Mouse (Mus musculus): ENCODE results near the gene Atxn7. TPM values are rescaled to one million over a fixed set of nuclear protein-coding genes. Genes with fewer than 3 reads are reported as not detected.

Gene Atxn7
- polyA plus RNA-seq, 2 experiments, result 6.4 to 18.7 TPM

- DNase-seq (ENCODE audit: low spot score), result no peak
Observed at GRCm38 (mm10) chr14:14065142-14065498, 103.9 kb downstream of the Atxn7 start.

GRCm38 (mm10) chr14:14066241-14066640, 105.0 kb downstream of the Atxn7 start:
- ATAC-seq (ENCODE audit: low FRiP score, low read depth) (no peak), DNase-seq (ENCODE audit: low spot score) (no peak)
- H3K27ac ChIP-seq (replicated peaks; ENCODE audit: low read depth, low read length), result no peak overlapping the region
- H3K4me2 ChIP-seq (replicated peaks; ENCODE audit: low read depth, low read length, severe bottlenecking), result no peak overlapping the region
- no peaks in the 10 kb centered on the region for H3K27me3 ChIP-seq (ENCODE audit: control insufficient read depth, insufficient read depth, low read length)
- H3K36me3 ChIP-seq (ENCODE audit: control insufficient read depth, insufficient read depth, low read length), result no peaks in the 10 kb centered on the region
- H3K4me3 ChIP-seq (replicated peaks; ENCODE audit: low read length), result no peak overlapping the region
- H3K4me1 ChIP-seq (ENCODE audit: control insufficient read depth, insufficient read depth, low read length), result peaks cover 29% of the 10 kb centered on the region
- TF ChIP-seq POLR2A (IDR thresholded peaks at IDR 0.05; ENCODE audit: borderline replicate concordance, extremely low read depth, insufficient read depth, insufficient read length), result no peak
- H3K9me3 ChIP-seq (ENCODE audit: control insufficient read depth, low read length), result no peaks in the 10 kb centered on the region
- H3K9ac ChIP-seq (ENCODE audit: low read depth, low read length, severe bottlenecking), result no peak overlapping the region
- WGBS, result 77% methylated on average over 6 of the region's 6 CpGs

More at GRCm38 (mm10) chr14:14065142-14065498, 103.9 kb downstream of the Atxn7 start:
- H3K9me3 ChIP-seq (ENCODE audit: control insufficient read depth, low read length), result no peaks in the 10 kb centered on the region
- no peaks in the 10 kb centered on the region for H3K27me3 ChIP-seq (ENCODE audit: control insufficient read depth, insufficient read depth, low read length)
- H3K9ac ChIP-seq (ENCODE audit: low read depth, low read length, severe bottlenecking), result no peak overlapping the region
- peaks cover 29% of the 10 kb centered on the region for H3K4me1 ChIP-seq (ENCODE audit: control insufficient read depth, insufficient read depth, low read length)
- H3K36me3 ChIP-seq (ENCODE audit: control insufficient read depth, insufficient read depth, low read length), result no peaks in the 10 kb centered on the region
- no peak overlapping the region for H3K4me2 ChIP-seq (replicated peaks; ENCODE audit: low read depth, low read length, severe bottlenecking)
- no peak for ATAC-seq (ENCODE audit: low FRiP score, low read depth)
- 22% methylated on average over 4 of the region's 4 CpGs for WGBS
- TF ChIP-seq POLR2A (IDR thresholded peaks at IDR 0.05; ENCODE audit: borderline replicate concordance, extremely low read depth, insufficient read depth, insufficient read length), result no peak
- 0 out of 2 replicates have a peak overlapping the region, but pooled peaks have one; percentile 39 for H3K27ac ChIP-seq (replicated peaks; ENCODE audit: low read depth, low read length)
- H3K4me3 ChIP-seq (replicated peaks; ENCODE audit: low read length), result no peak overlapping the region

- ATAC-seq (ENCODE audit: low FRiP score, low read depth), result peak; percentile 14; the same call in 1 of the 2 replicates
- H3K4me2 ChIP-seq (replicated peaks; ENCODE audit: low read depth, low read length, severe bottlenecking), result peak overlapping the region; percentile 30
- no peak overlapping the region for H3K4me3 ChIP-seq (replicated peaks; ENCODE audit: low read length)
Observed at GRCm38 (mm10) chr14:14067648-14068472, 106.6 kb downstream of the Atxn7 start.

GRCm38 (mm10) chr14:14068553-14068952, 107.3 kb downstream of the Atxn7 start:
- peak overlapping the region; percentile 33; the same call in 1 of the 2 replicates for H3K27ac ChIP-seq (replicated peaks; ENCODE audit: low read depth, low read length)
- ATAC-seq (ENCODE audit: low FRiP score, low read depth), result no peak

More at GRCm38 (mm10) chr14:14067648-14068472, 106.6 kb downstream of the Atxn7 start:
- Histone ChIP-seq H3K27ac (replicated peaks; ENCODE audit: low read depth, low read length) (peak overlapping the region; percentile 58; the same call in 1 of the 2 replicates), H3K9ac (ENCODE audit: low read depth, low read length, severe bottlenecking) (peak overlapping the region; percentile 28; the same call in 1 of the 2 replicates), H3K4me1 (ENCODE audit: control insufficient read depth, insufficient read depth, low read length) (peaks cover 28% of the 10 kb centered on the region), H3K27me3 (ENCODE audit: control insufficient read depth, insufficient read depth, low read length) (no peaks in the 10 kb centered on the region), H3K9me3 (ENCODE audit: control insufficient read depth, low read length) (no peaks in the 10 kb centered on the region), H3K36me3 (ENCODE audit: control insufficient read depth, insufficient read depth, low read length) (no peaks in the 10 kb centered on the region)
- DNase-seq (ENCODE audit: low spot score), result peak; percentile 21
- WGBS, result 21% methylated on average over 10 of the region's 10 CpGs
- TF ChIP-seq POLR2A (IDR thresholded peaks at IDR 0.05; ENCODE audit: borderline replicate concordance, extremely low read depth, insufficient read depth, insufficient read length), result no peak

GRCm38 (mm10) chr14:14070541-14071315, 109.5 kb downstream of the Atxn7 start:
- no peak overlapping the region for H3K4me2 ChIP-seq (replicated peaks; ENCODE audit: low read depth, low read length, severe bottlenecking)
- TF ChIP-seq POLR2A (IDR thresholded peaks at IDR 0.05; ENCODE audit: borderline replicate concordance, extremely low read depth, insufficient read depth, insufficient read length), result no peak
- no peak overlapping the region for H3K9ac ChIP-seq (ENCODE audit: low read depth, low read length, severe bottlenecking)
- no peaks in the 10 kb centered on the region for H3K9me3 ChIP-seq (ENCODE audit: control insufficient read depth, low read length)
- DNase-seq (ENCODE audit: low spot score) (no peak), ATAC-seq (ENCODE audit: low FRiP score, low read depth) (no peak)
- H3K27ac ChIP-seq (replicated peaks; ENCODE audit: low read depth, low read length), result no peak overlapping the region
- peaks cover 11% of the 10 kb centered on the region for H3K4me1 ChIP-seq (ENCODE audit: control insufficient read depth, insufficient read depth, low read length)
- 39% methylated on average over 6 of the region's 6 CpGs for WGBS
- H3K27me3 ChIP-seq (ENCODE audit: control insufficient read depth, insufficient read depth, low read length), result no peaks in the 10 kb centered on the region
- H3K36me3 ChIP-seq (ENCODE audit: control insufficient read depth, insufficient read depth, low read length), result no peaks in the 10 kb centered on the region; the same call in 1 of the 2 replicates
- H3K4me3 ChIP-seq (replicated peaks; ENCODE audit: low read length), result no peak overlapping the region

More at GRCm38 (mm10) chr14:14068553-14068952, 107.3 kb downstream of the Atxn7 start:
- Histone ChIP-seq H3K4me3 (replicated peaks; ENCODE audit: low read length) (no peak overlapping the region), H3K4me1 (ENCODE audit: control insufficient read depth, insufficient read depth, low read length) (peaks cover 22% of the 10 kb centered on the region), H3K9ac (ENCODE audit: low read depth, low read length, severe bottlenecking) (no peak overlapping the region), H3K4me2 (replicated peaks; ENCODE audit: low read depth, low read length, severe bottlenecking) (no peak overlapping the region), H3K36me3 (ENCODE audit: control insufficient read depth, insufficient read depth, low read length) (no peaks in the 10 kb centered on the region; the same call in 1 of the 2 replicates), H3K27me3 (ENCODE audit: control insufficient read depth, insufficient read depth, low read length) (no peaks in the 10 kb centered on the region), H3K9me3 (ENCODE audit: control insufficient read depth, low read length) (no peaks in the 10 kb centered on the region)
- no peak for DNase-seq (ENCODE audit: low spot score)
- WGBS, result 56% methylated on average over 3 of the region's 3 CpGs
- TF ChIP-seq POLR2A (IDR thresholded peaks at IDR 0.05; ENCODE audit: borderline replicate concordance, extremely low read depth, insufficient read depth, insufficient read length), result no peak
